Mouse (Mus musculus): ENCODE measurements around the gene Zmynd8. TPM values are rescaled to one million over a fixed set of nuclear protein-coding genes. Genes with fewer than 3 reads are reported as not detected.

The Zmynd8 gene
- 10 to 100 TPM; 46.5 to 48.0 TPM for total RNA-seq (2021)

GRCm38 (mm10) chr2:165898202-165899194, at the start of gene Zmynd8:
TSS of gene Zmynd8 (minus strand) at chr2:165899016.
- DNase-seq = no peak

GRCm38 (mm10) chr2:165948007-165948406, 49.2 kb upstream of the Zmynd8 start:
- DNase-seq = no peak
- intact Hi-C loops (cut with DNase I) = no loop called here

More at GRCm38 (mm10) chr2:165898202-165899194, at the start of gene Zmynd8:
- intact Hi-C loops (cut with DNase I) = no loop called here

GRCm38 (mm10) chr2:165946046-165946564, 47.3 kb upstream of the Zmynd8 start:
- DNase-seq = no peak
- intact Hi-C loops (cut with DNase I) = no loop called here

GRCm38 (mm10) chr2:165944576-165945351, 45.9 kb upstream of the Zmynd8 start:
- no peak for DNase-seq
- intact Hi-C loops (cut with DNase I) = no loop called here

- intact Hi-C loops (cut with DNase I) = no loop called here
Observed at GRCm38 (mm10) chr2:165943113-165943512, 44.3 kb upstream of the Zmynd8 start.

GRCm38 (mm10) chr2:165936106-165936505, 37.3 kb upstream of the Zmynd8 start:
- intact Hi-C loops (cut with DNase I) = loop anchor here (5.0 kb wide), 2 partner anchors 51 to 96 kb away; no protein-coding TSS in a partner anchor
- peak; percentile 66 to 70 for DNase-seq

More at GRCm38 (mm10) chr2:165943113-165943512, 44.3 kb upstream of the Zmynd8 start:
- DNase-seq = no peak

- intact Hi-C loops (cut with DNase I) = no loop called here
- no peak for DNase-seq
Observed at GRCm38 (mm10) chr2:165927705-165928104, 28.9 kb upstream of the Zmynd8 start.

- intact Hi-C loops (cut with DNase I) = no loop called here
- DNase-seq = no peak
Observed at GRCm38 (mm10) chr2:165926191-165926590, 27.4 kb upstream of the Zmynd8 start.

GRCm38 (mm10) chr2:165925144-165925543, 26.3 kb upstream of the Zmynd8 start:
- intact Hi-C loops (cut with DNase I) = no loop called here
- DNase-seq = no peak

- DNase-seq = no peak
- intact Hi-C loops (cut with DNase I) = no loop called here
Observed at GRCm38 (mm10) chr2:165924695-165925094, 25.9 kb upstream of the Zmynd8 start.

- intact Hi-C loops (cut with DNase I) = no loop called here
- DNase-seq = peak in 1 of 2 experiments; percentile 5
Observed at GRCm38 (mm10) chr2:165923715-165924114, 24.9 kb upstream of the Zmynd8 start.

GRCm38 (mm10) chr2:165922994-165923393, 24.2 kb upstream of the Zmynd8 start:
- intact Hi-C loops (cut with DNase I) = no loop called here
- peak in 1 of 2 experiments; percentile 4 for DNase-seq

- peak in 1 of 2 experiments; percentile 13 for DNase-seq
- intact Hi-C loops (cut with DNase I) = no loop called here
Observed at GRCm38 (mm10) chr2:165922047-165922728, 23.4 kb upstream of the Zmynd8 start.

GRCm38 (mm10) chr2:165914298-165914697, 15.5 kb upstream of the Zmynd8 start:
- intact Hi-C loops (cut with DNase I) = loop anchor here (1.0 to 10.0 kb wide), 6 partner anchors 55 to 651 kb away; no protein-coding TSS in a partner anchor
- DNase-seq = peak; percentile 97

GRCm38 (mm10) chr2:165913073-165913472, 14.3 kb upstream of the Zmynd8 start:
- intact Hi-C loops (cut with DNase I) = loop anchor here (10.0 kb wide), 2 partner anchors 388 to 652 kb away; no protein-coding TSS in a partner anchor
- DNase-seq = no peak

GRCm38 (mm10) chr2:165909731-165910130, 10.9 kb upstream of the Zmynd8 start:
- DNase-seq = no peak
- intact Hi-C loops (cut with DNase I) = loop anchor here (10.0 kb wide), 2 partner anchors 385 to 655 kb away; no protein-coding TSS in a partner anchor

GRCm38 (mm10) chr2:165907199-165907598, 8.4 kb upstream of the Zmynd8 start:
- no peak for DNase-seq
- intact Hi-C loops (cut with DNase I) = no loop called here

GRCm38 (mm10) chr2:165906332-165906945, 7.6 kb upstream of the Zmynd8 start:
- peak in 1 of 2 experiments; percentile 29 for DNase-seq
- intact Hi-C loops (cut with DNase I) = no loop called here

- no peak for DNase-seq
- intact Hi-C loops (cut with DNase I) = no loop called here
Observed at GRCm38 (mm10) chr2:165901127-165901384, 2.2 kb upstream of the Zmynd8 start.

Measured in heart, postnatal 36 days (tissue).